Mouse (Mus musculus) ES-Bruce4 (cell line): ENCODE data around the gene Olfr1145. TPM values are rescaled to one million over a fixed set of nuclear protein-coding genes. Genes with fewer than 3 reads are reported as not detected.

Experiments used
- H3K27ac ChIP-seq: 2 replicates; pipeline ENCODE4 v1.5.1; 2012; ENCODE audit warnings: low read length, inconsistent platforms; ENCODE audit not compliant: insufficient read depth
- H3K27me3 ChIP-seq: 2 replicates; pipeline ENCODE4 v1.6.1; 2012; ENCODE audit warnings: mild to moderate bottlenecking, low read length, inconsistent platforms; ENCODE audit not compliant: control insufficient read depth, poor library complexity, insufficient read depth, severe bottlenecking
- H3K36me3 ChIP-seq: 2 replicates; pipeline ENCODE4 v1.6.1; 2012; ENCODE audit warnings: inconsistent platforms, mild to moderate bottlenecking, low read length, moderate library complexity; ENCODE audit not compliant: control insufficient read depth, poor library complexity, insufficient read depth, severe bottlenecking
- H3K4me1 ChIP-seq: one replicate; pipeline ENCODE4 v1.8.1; 2011; ENCODE audit warnings: low read length; ENCODE audit not compliant: control insufficient read depth, insufficient read depth
- H3K4me3 ChIP-seq: 2 replicates; pipeline ENCODE4 v1.5.1; 2011; ENCODE audit warnings: low read depth, mild to moderate bottlenecking, low read length
- H3K9ac ChIP-seq: 2 replicates; pipeline ENCODE4 v1.6.1; 2012; ENCODE audit warnings: low read depth, mild to moderate bottlenecking, inconsistent platforms; ENCODE audit not compliant: poor library complexity, severe bottlenecking
- H3K9me3 ChIP-seq: replicated peaks from 2 replicates; pipeline ENCODE4 v1.6.1; 2012; ENCODE audit warnings: mild to moderate bottlenecking, low read length, inconsistent platforms; ENCODE audit not compliant: control insufficient read depth, poor library complexity, insufficient read depth, severe bottlenecking
- CTCF ChIP-seq: IDR thresholded peaks from one replicate; pipeline ENCODE4 v1.8.1; 2011; ENCODE audit warnings: low read depth, low read length
- EP300 ChIP-seq: IDR thresholded peaks from 2 replicates; pipeline ENCODE4 v1.6.1; 2011; ENCODE audit warnings: low read depth, low read length; ENCODE audit not compliant: insufficient read depth
- POLR2A ChIP-seq: IDR thresholded peaks from one replicate; pipeline ENCODE4 v1.8.1; 2011; ENCODE audit warnings: low read length; ENCODE audit not compliant: insufficient read depth
- polyA plus RNA-seq: library from polyadenylated mRNA; stranded (reverse); fragments of >200 nt; gene quantifications from 2 replicates; pipeline ENCODE4 v1.2.4, GENCODE M21; 2011; ENCODE audit warnings: low read depth; ENCODE audit not compliant: missing spikeins, insufficient read depth, insufficient read length

Gene Olfr1145
- polyA plus RNA-seq, 1 experiment: not detected

- Histone ChIP-seq H3K9ac (no peak within 1 kb of the TSS), H3K27me3 (no peaks in the 10 kb centered on the region), H3K4me1 (no peaks in the 10 kb centered on the region), H3K36me3 (no peaks in the 10 kb centered on the region), H3K27ac (no peak within 1 kb of the TSS), H3K9me3 (no peaks in the 10 kb centered on the region), H3K4me3 (no peak within 1 kb of the TSS)
- TF ChIP-seq EP300: no peak
- no peak for TF ChIP-seq CTCF
- no peak for TF ChIP-seq POLR2A
These were observed 45.9 kb downstream of the Olfr1145 start, which contains the start of gene Olfr1151 for GRCm38 (mm10) chr2:87855562-87855961. Olfr1151 (plus strand) TSS chr2:87855862.

Other genes with a start within 250 kb of the Olfr1145 start
- not detected in 2 replicates for gene Olfr1129, start 235.9 kb upstream of the Olfr1145 start, polyA plus RNA-seq
- gene Olfr1130, start 203.6 kb upstream of the Olfr1145 start, polyA plus RNA-seq: not detected in 2 replicates
- gene Olfr1131, start 182.7 kb upstream of the Olfr1145 start, polyA plus RNA-seq: not detected in 2 replicates
- gene Olfr1132, start 172.3 kb upstream of the Olfr1145 start, polyA plus RNA-seq: not detected in 2 replicates
- gene Olfr1133, start 162.4 kb upstream of the Olfr1145 start, polyA plus RNA-seq: not detected in 2 replicates
- not detected in 2 replicates for gene Olfr1134, start 151.4 kb upstream of the Olfr1145 start, polyA plus RNA-seq
- gene Olfr1135, start 136.2 kb upstream of the Olfr1145 start, polyA plus RNA-seq: not detected in 2 replicates
- not detected in 2 replicates for gene Olfr1136, start 115.9 kb upstream of the Olfr1145 start, polyA plus RNA-seq
- not detected in 2 replicates for gene Olfr1137, start 96.6 kb upstream of the Olfr1145 start, polyA plus RNA-seq
- gene Olfr1138, start 69.8 kb upstream of the Olfr1145 start, polyA plus RNA-seq: not detected in 2 replicates
- not detected in 2 replicates for gene Olfr1140, start 66.1 kb upstream of the Olfr1145 start, polyA plus RNA-seq
- not detected in 2 replicates for gene Olfr1141, start 55.8 kb upstream of the Olfr1145 start, polyA plus RNA-seq
- gene Olfr152, start 30.3 kb upstream of the Olfr1145 start, polyA plus RNA-seq: not detected in 2 replicates
- gene Olfr1143, start 9.2 kb upstream of the Olfr1145 start, polyA plus RNA-seq: not detected in 2 replicates
- gene Olfr1148, start 20.7 kb downstream of the Olfr1145 start, polyA plus RNA-seq: not detected in 2 replicates
- not detected in 2 replicates for gene Olfr1150-ps1, start 34.2 kb downstream of the Olfr1145 start, polyA plus RNA-seq
- not detected in 2 replicates for gene Olfr1151, start 46.0 kb downstream of the Olfr1145 start, polyA plus RNA-seq
- gene Olfr1152, start 56.7 kb downstream of the Olfr1145 start, polyA plus RNA-seq: not detected in 2 replicates
- not detected in 2 replicates for gene Olfr1153, start 85.1 kb downstream of the Olfr1145 start, polyA plus RNA-seq
- not detected in 2 replicates for gene Olfr1154, start 95.3 kb downstream of the Olfr1145 start, polyA plus RNA-seq
- not detected in 2 replicates for gene Olfr1155, start 135.3 kb downstream of the Olfr1145 start, polyA plus RNA-seq
- gene Olfr1156, start 143.3 kb downstream of the Olfr1145 start, polyA plus RNA-seq: not detected in 2 replicates
- gene Olfr1157, start 158.5 kb downstream of the Olfr1145 start, polyA plus RNA-seq: not detected in 2 replicates
- gene Olfr74, start 164.8 kb downstream of the Olfr1145 start, polyA plus RNA-seq: not detected in 2 replicates
- not detected in 2 replicates for gene Olfr1158, start 180.3 kb downstream of the Olfr1145 start, polyA plus RNA-seq
- not detected in 2 replicates for gene Olfr1160, start 198.4 kb downstream of the Olfr1145 start, polyA plus RNA-seq
- not detected in 2 replicates for gene Olfr1161, start 213.0 kb downstream of the Olfr1145 start, polyA plus RNA-seq
- gene Olfr73, start 227.9 kb downstream of the Olfr1145 start, polyA plus RNA-seq: not detected in 2 replicates
- not detected in 2 replicates for gene Olfr1162, start 241.3 kb downstream of the Olfr1145 start, polyA plus RNA-seq